Mouse (Mus musculus): ENCODE data around the gene Gla.

DNA sequence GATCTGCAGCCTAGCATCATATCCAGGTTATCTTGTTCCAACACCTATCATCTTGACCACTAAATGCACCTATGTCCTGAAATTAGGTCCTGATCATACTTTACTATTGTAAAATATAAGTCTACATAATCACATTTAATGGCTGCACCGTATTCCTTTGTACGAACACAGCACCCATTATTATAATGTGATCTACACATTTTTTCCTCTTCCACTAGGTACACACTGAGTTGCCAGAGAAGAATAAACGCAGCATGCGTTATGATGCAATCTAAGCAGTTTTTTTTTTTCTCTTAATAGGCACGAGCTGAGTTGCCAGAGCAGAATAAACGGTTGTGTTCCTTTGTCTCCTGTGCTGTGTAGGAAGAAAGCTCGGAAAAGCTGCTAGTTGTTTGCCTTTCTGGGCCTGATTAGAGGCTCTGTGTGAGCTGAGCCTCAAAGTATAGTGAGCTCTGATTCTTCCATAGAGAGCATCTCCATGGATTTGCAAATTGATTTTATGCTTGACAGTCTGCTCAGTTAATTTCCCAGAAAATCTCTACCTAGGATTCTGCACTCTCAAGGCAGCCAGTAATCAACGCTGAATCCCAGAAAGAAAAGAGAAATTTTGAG is 19.4 kb upstream of the Gla start:
- no peak for TF ChIP-seq TAL1 (conservative IDR thresholded peaks at IDR 0.05; ENCODE audit: low read depth, low read length)
- TF ChIP-seq CTCF (IDR thresholded peaks at IDR 0.05; ENCODE audit: low read depth, low read length), result no peak
- no peak for TF ChIP-seq GATA1 (IDR thresholded peaks at IDR 0.05; ENCODE audit: borderline replicate concordance, low read length)
- no peak for TF ChIP-seq POLR2AphosphoS5 (IDR thresholded peaks at IDR 0.05; ENCODE audit: insufficient replicate concordance, low read depth, low read length)

Measured in G1E (cell line).